Mouse (Mus musculus): ENCODE data around the gene Cytip.

Cytip gene

DNA sequence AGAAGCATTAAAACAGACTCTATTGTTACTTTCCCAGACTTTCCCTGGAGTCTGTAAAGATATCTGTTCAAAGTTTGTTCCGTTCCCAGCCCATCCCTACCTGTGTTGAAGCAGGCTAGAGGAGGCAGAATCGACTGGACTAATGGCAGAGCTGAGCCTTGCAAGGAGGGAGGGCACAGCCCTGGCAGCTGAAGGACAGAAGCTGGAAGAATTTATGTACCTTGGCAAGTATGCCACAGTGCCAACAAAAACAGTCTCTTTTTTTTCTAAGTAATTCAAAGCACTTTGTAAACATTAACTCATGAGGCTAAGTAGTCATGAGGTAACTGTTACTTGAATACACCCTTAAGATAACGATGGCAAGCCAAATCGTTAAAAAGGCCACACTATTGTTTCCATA lies at the start of gene Cytip:
Gene Cytip (minus strand): TSS at position 187 of the 400 bp plus-strand sequence.
- no peak for DNase-seq (ENCODE audit: low spot score)

DNA sequence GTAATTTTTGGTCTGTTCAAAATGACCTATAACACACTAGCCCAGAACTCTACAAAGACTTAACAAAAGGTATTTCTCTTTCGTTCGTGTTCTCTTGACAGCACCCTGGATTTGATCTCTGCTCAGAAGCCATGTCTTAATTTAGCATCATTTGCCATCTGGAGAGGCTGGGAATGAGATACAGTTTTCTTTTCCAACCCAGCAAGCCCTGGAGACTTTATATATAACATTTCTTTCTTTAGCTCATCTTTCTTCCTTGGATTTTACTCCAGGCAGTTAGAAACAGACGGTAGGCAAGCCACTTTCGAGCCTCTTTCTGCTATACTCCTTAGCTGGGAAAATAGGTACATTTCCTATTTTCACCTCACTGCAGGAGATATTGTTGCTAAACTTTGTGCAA lies 45.3 kb upstream of the Cytip start:
- DNase-seq (ENCODE audit: low spot score): no peak

DNA sequence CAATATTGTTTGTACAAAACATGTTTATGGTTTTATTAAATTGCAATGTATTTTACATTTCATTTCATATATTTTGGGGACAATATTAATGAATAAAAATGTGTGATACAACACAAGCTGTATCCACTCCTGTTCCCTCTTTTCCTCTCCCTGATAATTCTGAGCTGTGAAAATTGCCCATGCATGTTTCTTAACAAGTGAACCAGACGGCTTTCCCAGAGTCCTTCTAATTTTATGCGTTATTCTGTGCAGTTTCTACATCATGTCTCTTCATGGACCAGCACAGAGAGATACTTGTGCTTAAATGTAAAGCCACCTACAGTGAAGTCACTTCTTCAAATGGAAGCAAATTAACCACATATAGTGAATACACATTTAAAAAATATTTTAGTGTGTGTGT lies 42.2 kb upstream of the Cytip start:
- no peak for DNase-seq (ENCODE audit: low spot score)

DNA sequence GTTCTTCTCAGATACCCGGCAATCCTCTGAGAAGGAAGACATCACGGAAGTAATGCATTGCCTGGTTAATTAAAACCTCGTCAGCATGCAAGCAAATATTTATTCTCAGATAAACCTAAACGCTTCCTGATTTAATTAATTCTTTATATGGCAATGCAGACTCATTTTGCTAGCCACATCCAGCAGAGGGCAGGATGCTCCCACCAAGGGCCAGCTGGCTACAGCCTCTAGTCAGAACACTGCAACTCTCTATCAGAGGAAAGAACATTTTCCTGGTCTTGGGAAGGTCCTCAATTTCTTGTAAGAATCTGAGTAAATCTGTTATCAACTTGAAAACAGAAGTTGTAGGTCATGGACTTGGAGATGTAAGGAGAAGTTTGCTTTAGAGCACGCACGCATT lies 4.1 kb upstream of the Cytip start:
- peak; percentile 31 for DNase-seq (ENCODE audit: low spot score)

DNA sequence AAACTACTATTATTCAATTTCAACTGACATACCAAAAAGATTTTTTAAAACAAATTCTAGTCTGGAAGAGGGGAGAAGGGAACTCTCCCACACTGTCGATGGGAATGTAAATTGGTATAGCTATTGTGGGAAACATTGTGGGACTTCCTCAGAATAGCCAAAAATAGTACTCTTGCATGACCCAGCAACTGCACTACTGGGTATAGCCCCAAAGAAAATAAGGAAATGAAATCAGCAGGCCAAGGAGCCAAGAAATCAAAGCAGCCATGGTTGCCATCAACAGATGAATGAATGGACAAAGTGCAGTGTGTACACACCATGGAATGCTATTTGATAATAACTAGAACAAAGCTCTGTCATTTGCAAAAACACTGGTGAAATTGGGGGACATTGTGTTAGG lies 1.5 kb upstream of the Cytip start:
- no peak for DNase-seq (ENCODE audit: low spot score)

DNA sequence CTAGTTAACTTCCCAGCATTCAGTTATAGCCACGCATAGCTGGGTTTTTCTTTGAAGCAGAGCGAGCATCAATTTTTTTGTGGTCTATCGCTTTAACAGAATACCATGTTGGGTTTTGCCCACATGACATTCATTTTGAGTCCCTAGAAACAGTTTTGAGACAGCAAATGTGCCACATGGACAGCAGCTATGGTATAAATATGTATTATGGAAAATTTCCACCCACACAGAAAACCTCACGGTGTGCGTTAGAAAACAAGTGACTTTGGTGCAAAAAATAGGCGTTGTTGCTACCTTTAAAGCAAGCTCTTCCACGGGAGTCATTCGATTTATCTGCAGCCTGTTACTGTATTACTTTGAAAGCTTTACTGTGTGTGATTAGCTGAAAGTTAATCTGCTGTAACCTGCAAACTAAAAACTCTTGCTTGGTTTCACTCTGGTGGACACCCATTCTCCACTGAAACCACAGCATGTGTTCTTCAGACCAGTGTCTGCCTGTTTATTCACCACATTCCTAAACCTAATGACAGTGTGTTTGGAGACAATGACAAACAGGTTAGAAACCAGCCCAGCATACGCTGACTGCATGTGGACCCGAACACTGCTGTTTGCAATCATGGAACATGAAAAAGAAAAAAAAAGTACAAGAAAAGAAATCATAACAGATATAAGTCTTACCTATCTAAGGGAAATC lies 763 bp downstream of the Cytip start:
- no peak for DNase-seq (ENCODE audit: low spot score)

DNA sequence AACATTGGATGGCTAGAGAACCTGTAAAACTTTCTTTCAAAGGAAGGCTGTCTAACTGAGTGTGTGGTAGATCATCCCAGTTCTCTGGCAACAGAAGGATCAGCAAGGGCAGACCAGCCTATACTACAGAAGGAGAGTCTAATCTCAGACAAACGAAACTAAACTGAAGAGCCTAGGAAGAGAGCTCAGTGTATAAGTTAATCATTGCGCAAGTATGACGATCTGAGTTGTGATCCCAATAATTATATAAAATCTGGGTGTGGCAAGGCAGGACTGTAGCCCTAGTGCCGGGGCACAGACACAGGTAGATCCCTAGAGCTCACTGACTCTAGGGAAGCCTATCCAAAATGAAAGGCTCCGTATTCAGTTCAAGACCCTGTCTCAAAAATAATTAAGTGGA lies 3.2 kb downstream of the Cytip start:
- DNase-seq (ENCODE audit: low spot score): no peak

DNA sequence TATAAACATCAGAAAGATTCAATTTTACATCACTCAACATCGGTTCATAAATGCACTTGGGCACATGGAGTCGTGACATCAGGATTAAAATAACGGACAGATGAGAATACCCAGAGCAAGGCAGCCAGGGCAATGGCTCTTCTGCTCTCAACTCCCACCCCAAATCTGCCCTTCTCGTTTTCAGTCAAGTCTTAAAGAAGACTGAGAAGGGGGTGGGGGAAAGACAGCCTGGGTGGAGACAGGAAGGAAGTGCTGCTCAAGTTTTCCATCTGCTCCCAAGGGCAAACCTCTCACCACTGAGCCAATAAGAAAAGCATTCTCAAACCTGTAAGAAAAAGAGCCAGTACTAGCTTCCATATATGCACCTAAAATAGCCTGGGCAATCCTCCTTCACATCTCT lies 5.8 kb downstream of the Cytip start:
- no peak for DNase-seq (ENCODE audit: low spot score)

DNA sequence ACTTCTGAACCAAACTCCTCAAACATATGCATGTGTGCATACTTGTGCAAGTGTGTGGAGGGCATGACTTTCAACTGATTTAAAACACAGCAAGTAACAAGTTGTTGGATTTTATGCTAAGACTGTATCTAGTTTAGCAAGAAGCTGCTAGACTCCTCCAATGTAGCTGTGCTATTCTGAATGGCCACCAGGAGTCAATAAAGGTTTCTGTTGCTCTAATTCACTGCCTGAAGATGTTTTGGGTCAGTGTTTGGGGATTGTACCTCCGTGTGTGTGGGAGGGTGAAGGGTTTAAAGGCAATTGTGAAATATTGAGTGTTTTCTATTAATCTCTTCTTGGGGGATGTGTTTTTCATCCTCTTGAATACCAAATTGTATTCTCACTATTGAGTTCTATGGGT lies 6.4 kb downstream of the Cytip start:
- no peak for DNase-seq (ENCODE audit: low spot score)

DNA sequence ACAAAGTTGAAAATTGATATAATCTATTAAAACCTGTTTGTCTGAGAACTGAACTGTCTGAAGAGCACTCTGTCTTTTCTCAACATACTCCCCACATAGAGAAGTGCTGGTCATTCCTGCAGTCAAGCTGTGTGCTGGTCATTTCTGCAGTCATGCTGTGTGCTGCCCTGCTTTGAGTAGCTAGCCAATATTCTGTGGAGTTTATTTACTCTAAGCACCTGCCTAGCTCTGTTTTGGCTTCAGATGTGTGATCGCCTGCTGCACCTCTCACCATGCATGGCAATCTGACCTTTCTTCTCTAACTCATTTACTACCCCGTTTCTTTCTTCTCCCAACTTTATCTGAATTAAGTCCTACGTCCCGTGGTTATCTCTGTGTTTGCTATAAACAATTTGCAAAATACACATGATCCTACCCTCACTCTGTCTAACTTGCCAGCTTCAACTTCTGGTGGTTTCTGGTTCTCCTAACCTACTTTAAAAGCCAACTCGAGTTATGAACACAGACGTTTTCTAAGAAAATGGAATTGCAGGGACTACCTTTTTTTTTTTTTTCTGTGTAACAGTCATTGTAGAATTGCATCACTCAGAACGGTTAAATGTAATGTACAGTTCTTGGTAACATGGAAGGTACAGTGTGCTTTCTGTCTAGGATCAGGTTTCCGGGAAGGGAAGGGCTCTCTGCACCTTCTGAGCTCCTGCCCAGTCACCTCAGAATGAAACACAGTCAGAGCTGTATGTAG lies 7.9 kb downstream of the Cytip start:
- no peak for DNase-seq (ENCODE audit: low spot score)

DNA sequence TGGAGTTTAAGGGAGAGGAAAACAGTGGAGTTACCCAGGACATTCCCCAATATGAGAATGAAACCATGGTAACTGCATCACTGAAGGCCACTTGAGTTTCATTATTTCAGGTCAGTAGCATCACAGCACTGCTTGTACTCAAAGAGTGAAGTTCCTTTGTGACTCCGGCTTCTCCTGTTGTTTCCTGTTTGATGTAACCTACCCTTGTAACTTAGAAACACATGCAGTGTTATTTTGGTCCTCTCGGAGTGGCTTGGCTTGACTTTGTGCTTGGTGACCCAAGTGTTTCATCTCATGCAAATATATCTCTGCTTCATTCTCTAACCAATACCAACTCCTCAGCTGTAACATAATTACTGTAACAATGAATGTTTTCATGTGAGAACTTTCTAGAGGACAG lies 11.1 kb downstream of the Cytip start:
- DNase-seq (ENCODE audit: low spot score): no peak

DNA sequence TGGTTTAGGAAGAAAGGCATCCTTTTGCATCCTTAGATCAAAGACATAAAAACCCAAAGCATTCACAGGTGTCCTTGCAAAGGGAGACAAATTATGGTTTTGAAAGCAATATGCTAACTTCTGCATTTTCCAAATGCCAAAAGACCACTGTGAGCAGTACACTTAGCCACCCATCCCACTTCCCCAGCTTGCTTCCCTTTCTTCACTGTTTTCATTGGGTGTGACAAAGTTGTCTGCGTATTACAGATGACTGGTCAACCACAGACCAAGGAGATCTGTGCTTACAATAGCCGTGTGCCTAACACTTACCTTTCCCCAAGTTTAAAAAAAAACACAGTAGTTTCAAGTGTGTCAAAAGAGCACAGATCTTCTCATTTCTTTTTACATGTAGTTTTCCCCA lies 11.7 kb downstream of the Cytip start:
- DNase-seq (ENCODE audit: low spot score): no peak

DNA sequence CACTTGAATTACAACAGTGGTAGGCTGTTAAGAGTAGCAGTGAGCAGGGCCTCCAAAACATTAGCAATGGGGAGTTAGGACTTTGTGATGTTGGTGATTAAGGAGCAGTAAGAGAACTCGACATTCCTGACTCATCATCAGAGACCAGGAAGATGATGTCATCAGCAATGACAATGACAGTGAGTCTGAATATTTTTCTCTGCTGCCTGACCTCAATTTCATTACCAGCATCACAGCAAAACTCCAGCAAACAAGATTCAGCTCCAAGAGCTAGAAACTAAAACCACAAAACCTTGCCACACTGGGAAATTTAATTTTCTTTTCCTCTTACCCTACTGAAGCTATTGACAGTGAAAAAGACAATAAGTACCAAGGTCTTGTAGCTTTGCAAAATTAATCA lies 14.6 kb downstream of the Cytip start:
- DNase-seq (ENCODE audit: low spot score): no peak

DNA sequence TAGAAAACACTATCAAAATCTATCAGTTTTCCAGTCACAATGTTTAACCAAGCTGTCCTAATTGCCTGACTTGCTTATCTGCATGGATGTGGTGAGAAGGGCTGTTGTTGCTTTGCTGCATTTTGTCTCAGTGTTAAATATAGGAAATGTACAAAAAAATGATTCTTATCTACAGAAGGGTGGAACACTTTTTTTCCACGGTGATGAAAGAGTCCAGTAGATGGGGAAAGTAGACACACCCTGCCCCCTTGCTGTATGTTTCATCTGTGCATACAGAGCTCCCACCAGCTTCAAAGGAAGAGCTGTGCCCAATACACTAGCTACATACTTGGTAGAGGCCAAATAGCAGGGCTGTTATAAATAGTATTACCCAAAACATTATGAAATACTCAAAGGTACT lies 16.3 kb downstream of the Cytip start:
- no peak for DNase-seq (ENCODE audit: low spot score)

DNA sequence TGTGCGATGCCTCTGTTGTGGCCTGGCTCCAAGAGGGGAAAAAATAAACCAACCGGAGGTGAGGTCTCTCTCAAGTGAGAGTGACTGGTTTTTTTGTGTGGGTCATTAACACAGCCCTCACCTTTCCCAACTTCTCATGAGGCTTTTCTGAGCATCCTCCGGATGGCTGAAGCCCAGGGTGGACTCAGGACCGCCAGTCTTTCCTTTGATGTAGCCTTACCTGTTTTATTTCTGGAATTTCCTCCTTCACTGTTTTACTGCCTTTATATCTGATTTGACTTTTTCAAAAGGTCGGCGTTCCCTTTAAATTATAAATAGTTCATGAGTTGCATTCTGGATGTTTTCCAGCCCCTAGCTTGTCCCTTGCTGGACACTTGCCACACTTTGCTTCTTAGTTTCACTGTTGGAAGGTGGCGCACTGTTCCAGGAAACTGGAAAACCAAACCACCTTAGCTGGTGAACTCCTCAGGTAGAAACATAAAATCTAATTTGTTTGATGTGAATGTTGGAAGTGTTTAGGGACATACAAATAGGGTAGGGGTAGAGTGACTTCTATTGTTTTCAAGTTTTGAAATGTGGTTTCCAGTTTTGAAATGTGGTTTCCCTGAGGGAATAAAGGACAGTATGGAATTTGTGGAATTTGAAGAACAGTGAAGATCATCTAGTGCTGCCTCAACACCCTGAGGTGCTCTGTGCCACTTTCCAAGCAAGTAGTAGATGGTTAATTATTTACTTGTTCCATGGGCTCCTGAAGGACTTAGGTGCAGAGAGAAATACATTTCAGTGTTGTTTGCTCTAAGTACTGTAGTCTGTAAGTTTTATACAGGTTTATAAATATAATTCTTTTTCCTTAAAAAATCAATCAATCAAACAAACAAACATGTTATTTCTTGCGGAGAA lies 19.7 kb downstream of the Cytip start:
- DNase-seq (ENCODE audit: low spot score): no peak

DNA sequence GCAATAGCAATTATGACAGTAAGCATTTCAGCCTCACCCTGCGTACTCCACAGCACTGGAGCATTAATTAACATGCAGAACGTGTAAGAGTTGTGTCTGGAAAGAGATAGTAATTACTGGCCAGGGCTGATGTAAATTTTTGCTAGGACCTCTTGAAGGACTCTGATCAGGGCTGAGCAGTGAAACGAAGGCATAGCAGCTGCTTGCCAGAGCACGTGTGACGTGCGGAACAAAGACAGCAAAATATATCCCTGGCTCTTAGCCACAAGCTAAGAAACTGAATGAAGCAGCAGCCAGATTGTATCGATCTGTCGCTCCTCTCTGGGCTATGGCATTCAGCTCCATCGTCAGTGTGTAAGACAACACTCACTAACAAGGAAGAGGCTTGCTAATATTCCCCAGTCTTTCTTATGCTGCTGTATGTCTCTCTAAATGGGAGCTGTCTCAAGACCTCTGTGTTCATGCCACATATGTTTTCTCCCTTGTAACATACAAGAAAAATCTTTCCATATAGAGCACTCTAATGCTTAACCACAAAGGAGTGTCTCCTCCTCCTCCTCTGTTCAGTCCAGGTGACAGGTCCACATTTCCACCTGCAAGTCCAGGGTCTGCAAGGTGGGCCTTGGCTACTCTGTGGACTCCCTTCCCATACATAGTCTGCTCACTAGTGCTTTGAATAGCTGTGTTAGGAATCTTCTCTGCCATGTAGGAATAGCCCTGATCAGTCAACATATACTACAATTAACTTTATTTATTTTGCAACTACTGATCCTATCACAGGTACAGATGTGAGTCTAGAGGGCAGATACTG lies 20.7 kb downstream of the Cytip start:
- DNase-seq (ENCODE audit: low spot score): no peak

DNA sequence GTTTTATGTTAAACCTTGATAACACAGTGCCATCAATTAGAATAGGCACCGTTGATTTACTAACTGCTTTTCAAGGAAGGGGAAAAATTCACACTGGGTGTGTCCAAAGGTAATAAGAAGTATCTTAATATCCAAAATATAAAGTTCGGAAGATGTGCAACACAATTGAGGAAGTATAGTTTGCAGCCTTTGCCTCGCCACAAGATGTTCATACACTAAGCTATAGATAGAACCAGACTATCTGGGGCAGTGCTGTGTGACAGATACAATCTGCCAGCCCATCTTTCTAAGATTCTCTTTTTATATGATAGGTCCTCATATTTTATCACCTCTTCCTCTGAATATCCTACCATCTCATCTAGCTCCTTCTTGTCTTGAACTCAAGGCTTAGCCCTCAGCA lies 22.4 kb downstream of the Cytip start:
- no peak for DNase-seq (ENCODE audit: low spot score)

DNA sequence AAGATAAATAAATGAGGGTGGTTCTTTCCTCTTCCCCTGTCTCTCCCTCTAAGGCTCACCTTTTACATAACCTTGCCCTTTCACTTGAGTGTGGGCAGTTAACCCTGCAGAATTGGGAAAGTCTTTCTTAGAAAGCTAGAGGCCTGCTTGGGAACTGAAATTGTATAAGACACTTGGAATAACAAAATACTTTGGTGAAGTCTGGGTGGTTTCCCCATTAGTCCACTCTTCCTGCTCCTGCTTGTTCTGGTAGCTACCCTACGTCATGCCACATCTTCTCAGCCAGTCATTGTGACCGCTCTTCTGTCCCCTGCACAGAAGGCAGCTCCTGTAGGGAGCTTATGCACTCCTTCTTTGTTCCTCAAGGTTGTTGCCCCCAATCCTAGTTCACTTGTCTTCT lies 26.2 kb downstream of the Cytip start:
- DNase-seq (ENCODE audit: low spot score): no peak

DNA sequence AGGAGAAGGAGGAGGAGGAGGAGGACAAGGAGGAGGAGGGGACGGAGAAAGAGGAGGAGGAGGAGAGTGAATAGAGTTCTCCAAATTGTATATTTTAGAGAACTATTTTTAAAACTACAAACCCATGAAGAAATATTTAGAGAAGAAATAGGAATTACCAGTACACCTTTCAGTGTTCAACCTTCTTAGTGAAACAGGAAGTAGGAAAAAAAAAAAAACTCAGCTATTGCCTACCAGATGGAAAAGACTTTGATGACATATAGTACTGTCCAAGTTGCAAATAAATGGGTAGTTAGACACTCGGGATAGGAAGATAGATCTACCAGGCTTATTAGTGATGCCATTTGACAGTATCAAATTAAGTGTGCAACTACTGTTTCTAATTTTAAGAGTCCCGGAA lies 27.7 kb downstream of the Cytip start:
- DNase-seq (ENCODE audit: low spot score): no peak

DNA sequence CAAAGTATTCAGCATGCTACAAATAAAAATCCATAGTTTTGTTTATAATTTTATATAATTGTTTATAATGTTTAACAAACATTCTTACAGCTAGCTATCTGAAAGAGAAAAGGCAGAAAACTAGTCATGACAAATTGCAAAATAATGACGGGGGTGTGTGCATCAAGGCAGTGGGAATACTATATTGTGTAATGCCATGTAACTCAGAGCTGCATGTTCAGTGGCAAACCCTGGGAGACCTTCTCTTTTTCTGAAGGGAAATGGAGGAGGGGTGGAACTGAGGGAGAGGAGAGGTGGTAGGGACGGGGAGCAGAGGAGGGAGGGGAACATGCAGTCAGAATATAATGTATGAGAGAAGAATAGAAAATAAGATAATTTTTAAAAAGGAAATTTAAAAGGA lies 28.6 kb downstream of the Cytip start:
- no peak for DNase-seq (ENCODE audit: low spot score)

DNA sequence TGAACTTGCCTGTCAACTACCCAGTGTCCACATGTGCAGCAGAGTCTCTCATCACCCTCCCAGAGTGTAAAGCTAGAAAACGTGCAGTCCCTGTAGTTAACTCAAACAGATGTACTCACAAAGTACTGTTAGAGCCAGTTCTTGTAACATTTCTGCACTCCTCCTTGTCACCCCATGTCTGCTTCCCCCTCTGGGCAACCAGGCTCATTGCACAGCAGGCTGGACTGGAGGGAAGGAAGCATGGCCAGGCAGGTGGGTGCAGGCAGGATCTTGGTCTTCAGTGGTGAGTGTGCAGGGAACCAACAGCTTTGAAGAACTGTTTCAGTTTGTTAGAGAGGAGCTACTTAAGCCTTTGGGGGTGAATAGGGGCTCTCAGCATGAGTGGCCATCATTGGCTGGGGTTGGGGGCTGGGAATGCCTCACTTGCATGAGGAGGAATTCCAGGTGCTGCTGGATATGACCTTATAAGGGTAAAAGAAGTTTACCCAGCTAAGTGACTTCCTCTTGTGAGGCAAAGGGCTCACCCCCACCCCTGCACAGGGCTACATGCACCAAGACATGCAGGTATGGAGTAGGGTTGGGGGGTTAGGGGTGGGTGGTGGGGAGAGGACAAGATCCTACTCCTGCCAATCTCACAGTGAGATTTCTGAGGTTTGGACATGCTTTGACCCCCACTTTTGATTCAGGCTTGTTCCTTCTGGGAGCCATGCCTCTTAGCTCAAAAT lies 31.7 kb downstream of the Cytip start:
- DNase-seq (ENCODE audit: low spot score): no peak

Data from urinary bladder, postnatal 25 days (tissue).